Comparison of ENCODE assay signal across 9 mouse cellular contexts in the genomic region with DNA sequence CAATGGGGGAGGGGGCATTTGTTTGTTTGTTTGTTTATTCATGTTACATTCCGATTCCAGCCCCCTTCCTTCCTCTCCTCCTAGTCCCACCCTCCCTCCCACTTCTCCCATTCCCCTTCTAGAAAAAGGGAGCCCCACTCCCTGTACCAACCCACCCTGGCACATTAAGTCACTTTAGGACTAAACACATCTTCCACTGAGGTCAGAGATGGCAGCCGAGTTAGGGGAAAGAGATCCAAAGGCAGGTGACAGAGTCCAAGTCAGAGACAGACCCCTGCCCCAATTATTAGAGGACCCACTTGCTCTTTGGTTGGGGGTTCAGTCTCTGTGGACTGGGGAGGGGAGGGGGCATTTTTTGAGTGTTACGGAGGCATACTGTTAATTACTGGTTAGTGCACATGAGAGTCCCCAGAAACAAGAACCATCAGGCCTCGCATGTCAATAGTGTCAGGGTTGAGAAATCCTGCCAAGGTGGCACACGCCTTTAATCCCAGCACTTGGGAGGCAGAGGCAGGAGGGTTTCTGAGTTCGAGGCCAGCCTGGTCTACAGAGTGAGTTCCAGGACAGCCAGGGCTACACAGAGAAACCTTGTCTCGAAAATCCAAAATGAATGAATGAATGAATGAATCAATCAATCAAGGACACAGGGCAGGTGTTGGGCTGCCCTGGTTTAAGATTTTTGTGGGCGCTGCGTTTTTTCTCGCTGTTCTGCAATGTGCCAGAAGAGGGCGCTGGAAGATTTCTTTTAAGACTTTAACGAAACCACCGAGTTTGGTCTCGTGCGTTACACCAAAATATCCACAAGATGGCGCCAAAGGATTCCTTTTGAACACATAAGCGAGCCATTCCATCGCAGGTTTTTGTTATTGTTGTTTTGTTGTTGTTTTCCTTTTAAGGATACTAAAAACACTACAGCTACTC.
DNase-seq lines count a peak whose midpoint lies in the region; ATAC-seq and TF ChIP-seq lines count a peak whose summit lies in the region.
"Had no signal": no experiment of that assay in that cellular context is flagged by ENCODE, and none has a peak within 500 bp of the region (broad histone marks: within the 10 kb centered on the region; RNA-seq: fewer than 3 reads in every experiment).

No protein-coding gene starts in this region.

- H3K9ac ChIP-seq in forebrain, embryonic 14.5 days (ENCODE audit: low read length): no peak overlapping the region
- H3K9ac ChIP-seq in neural tube, embryonic 15.5 days (replicated peaks): no peak overlapping the region
- H3K9ac ChIP-seq: limb, embryonic 15.5 days had no signal

- H3K27me3 ChIP-seq in E14TG2a.4 (ENCODE audit: insufficient read depth, low read length): peaks cover 7% of the 10 kb centered on the region
- peaks cover 17% of the 10 kb centered on the region; the same call in 1 of the 2 replicates for H3K27me3 ChIP-seq in forebrain, embryonic 14.5 days (replicated peaks; ENCODE audit: control insufficient read depth, insufficient read depth, low read length)
- H3K27me3 ChIP-seq in neural tube, embryonic 15.5 days (replicated peaks): peaks cover 3% of the 10 kb centered on the region; the same call in 1 of the 2 replicates
- H3K27me3 ChIP-seq: limb, embryonic 15.5 days had no signal

- peaks cover 2% of the 10 kb centered on the region; the same call in 1 of the 2 replicates for H3K9me3 ChIP-seq in E14TG2a.4 (ENCODE audit: low read length)
- no peaks in the 10 kb centered on the region for H3K9me3 ChIP-seq in forebrain, embryonic 14.5 days (replicated peaks; ENCODE audit: control insufficient read depth, low read length)
- H3K9me3 ChIP-seq in neural tube, embryonic 15.5 days (replicated peaks): no peaks in the 10 kb centered on the region
- H3K9me3 ChIP-seq: limb, embryonic 15.5 days had no signal

- H3K27ac ChIP-seq in forebrain, embryonic 14.5 days (ENCODE audit: low read depth, low read length): no peak overlapping the region
- no peak overlapping the region for H3K27ac ChIP-seq in neural tube, embryonic 15.5 days (replicated peaks)
- H3K27ac ChIP-seq: limb, embryonic 15.5 days had no signal

- H3K4me2 ChIP-seq in forebrain, embryonic 14.5 days (ENCODE audit: low read length): no peak overlapping the region
- peak overlapping the region; percentile 41 for H3K4me2 ChIP-seq in neural tube, embryonic 15.5 days
- H3K4me2 ChIP-seq: limb, embryonic 15.5 days had no signal

- no peaks in the 10 kb centered on the region for H3K36me3 ChIP-seq in E14TG2a.4 (ENCODE audit: insufficient read depth, low read length)
- H3K36me3 ChIP-seq in forebrain, embryonic 14.5 days (ENCODE audit: control insufficient read depth, insufficient read depth, low read length): no peaks in the 10 kb centered on the region
- H3K36me3 ChIP-seq in neural tube, embryonic 15.5 days: no peaks in the 10 kb centered on the region
- H3K36me3 ChIP-seq: limb, embryonic 15.5 days had no signal

- 20% methylated on average over 18 of the region's 18 CpGs for WGBS in forebrain, embryonic 14.5 days
- WGBS in large intestine, adult 2 months: 21% methylated on average over 18 of the region's 18 CpGs
- WGBS in neural tube, embryonic 15.5 days: 23% methylated on average over 18 of the region's 18 CpGs

- TF ChIP-seq CTCF in E14TG2a.4 (conservative IDR thresholded peaks at IDR 0.05; ENCODE audit: low read length): peak; percentile 86

- intact Hi-C loops in heart, postnatal 14 days (cut with DNase I): loop anchor here (1.0 to 10.0 kb wide), 8 partner anchors 83 to 755 kb away; partner anchors contain the start of genes Bcar3 and Dnttip2

- peak; percentile 75 for ATAC-seq in forebrain, embryonic 14.5 days
- peak; percentile 46 for ATAC-seq in neural tube, embryonic 15.5 days (ENCODE audit: low FRiP score)

- no peak overlapping the region for H3K4me3 ChIP-seq in E14TG2a.4 (replicated peaks; ENCODE audit: low read length)
- H3K4me3 ChIP-seq in forebrain, embryonic 14.5 days (ENCODE audit: low read depth, low read length): no peak overlapping the region
- no peak overlapping the region for H3K4me3 ChIP-seq in neural tube, embryonic 15.5 days (replicated peaks)
- H3K4me3 ChIP-seq: limb, embryonic 15.5 days had no signal

- peaks cover 22% of the 10 kb centered on the region for H3K4me1 ChIP-seq in E14TG2a.4 (replicated peaks; ENCODE audit: low read depth, low read length)
- H3K4me1 ChIP-seq in forebrain, embryonic 14.5 days (ENCODE audit: control insufficient read depth, insufficient read depth, low read length): no peaks in the 10 kb centered on the region
- H3K4me1 ChIP-seq in neural tube, embryonic 15.5 days: peaks cover 17% of the 10 kb centered on the region

- peak; percentile 92 for DNase-seq in c-Kit-positive CD71-positive TER-119-positive erythroid progenitor cells, embryonic 14.5 days (ENCODE audit: low spot score)
- peak; percentile 97 for DNase-seq in forebrain, embryonic 14.5 days (ENCODE audit: low spot score)
- peak; percentile 83 to 92 for DNase-seq in heart, postnatal 14 days
- DNase-seq in large intestine, adult 2 months (ENCODE audit: low read depth, low spot score): peak; percentile 70
- DNase-seq in lung, adult 18-20 months: peak; percentile 89 to 93
- DNase-seq in testis, postnatal 14 days (ENCODE audit: low spot score): peak; percentile 84
